Mouse (Mus musculus) frontal cortex, postnatal 25 days (tissue): ENCODE data around the gene Ckap2l.

Source experiments
- DNase-seq, 2 experiments: peaks; one replicate each; pipeline ENCODE4 v3.0.0; 2022; ENCODE audit warnings: low spot score in 2 of 2

Gene Ckap2l

DNA sequence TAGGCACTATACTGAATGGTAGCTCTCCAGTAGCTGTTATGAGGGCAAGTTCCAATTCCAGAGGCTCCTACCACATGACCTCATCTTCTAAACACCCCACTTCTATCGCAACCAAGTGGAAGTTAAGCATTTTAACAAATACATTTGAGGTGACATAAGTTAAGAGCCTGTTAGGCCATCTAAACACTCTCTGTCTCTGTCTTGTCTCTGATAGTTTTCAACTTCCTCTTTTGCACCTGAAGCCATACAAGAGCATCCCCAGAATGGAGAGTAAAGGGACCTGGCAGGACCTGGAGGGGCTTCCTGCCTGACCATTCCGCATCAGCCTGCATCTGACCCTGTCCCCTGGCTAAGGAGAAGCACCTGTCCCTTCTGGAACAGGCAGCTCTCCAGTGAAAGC lies 62.3 kb downstream of the Ckap2l start:
- DNase-seq, result no peak

DNA sequence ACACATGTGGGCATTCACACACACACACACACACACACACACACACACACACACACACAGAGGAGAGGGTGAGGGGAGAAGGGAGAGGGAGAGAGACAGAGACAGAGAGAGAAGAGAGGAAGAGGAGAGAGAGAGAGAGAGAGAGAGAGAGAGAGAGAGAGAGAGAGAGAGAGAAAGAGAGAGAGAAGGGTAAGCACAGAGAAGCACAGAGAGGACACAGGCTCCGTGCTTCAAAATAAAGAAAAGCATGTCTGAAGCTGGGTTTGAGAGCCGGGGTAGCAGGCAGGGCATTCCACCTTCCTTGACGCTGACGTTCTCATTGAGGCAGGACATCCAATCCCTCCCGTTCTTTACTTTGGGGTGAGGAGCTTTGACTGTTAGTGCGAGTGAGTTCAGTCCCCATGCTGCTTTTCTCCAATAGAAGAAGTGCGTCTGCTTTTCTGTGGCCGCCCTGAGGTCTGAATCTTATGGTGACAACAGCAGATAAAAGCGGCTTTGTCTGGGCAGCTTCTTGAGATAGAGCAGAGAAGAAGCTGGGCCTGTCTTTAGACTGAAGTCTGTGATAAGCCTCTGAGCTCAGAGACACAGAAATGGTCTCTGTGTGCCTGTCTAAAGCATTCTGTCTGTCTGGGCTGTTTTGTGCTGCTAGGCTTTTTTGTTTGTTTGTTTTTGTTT lies 63.1 kb downstream of the Ckap2l start:
- DNase-seq, result no peak

DNA sequence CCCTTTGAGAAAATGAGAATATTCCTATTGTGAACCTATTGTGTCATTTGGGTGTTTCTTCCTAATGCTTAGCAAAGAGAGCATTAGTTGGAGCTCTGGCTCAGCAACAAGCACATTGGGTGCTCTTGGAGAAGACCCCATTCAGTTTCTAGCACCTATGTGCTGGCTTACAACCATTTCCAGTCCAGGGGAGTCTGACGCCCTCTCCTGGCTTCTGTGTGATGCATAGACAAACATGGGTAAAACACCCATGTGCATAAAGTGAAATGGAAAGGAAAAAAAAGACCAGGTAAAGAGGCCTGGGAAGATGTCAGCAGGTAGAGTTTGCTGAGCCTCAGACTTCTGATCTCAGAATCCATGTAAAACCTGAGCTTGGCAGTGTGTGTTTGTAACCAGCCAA lies 63.8 kb downstream of the Ckap2l start:
- DNase-seq, result no peak

DNA sequence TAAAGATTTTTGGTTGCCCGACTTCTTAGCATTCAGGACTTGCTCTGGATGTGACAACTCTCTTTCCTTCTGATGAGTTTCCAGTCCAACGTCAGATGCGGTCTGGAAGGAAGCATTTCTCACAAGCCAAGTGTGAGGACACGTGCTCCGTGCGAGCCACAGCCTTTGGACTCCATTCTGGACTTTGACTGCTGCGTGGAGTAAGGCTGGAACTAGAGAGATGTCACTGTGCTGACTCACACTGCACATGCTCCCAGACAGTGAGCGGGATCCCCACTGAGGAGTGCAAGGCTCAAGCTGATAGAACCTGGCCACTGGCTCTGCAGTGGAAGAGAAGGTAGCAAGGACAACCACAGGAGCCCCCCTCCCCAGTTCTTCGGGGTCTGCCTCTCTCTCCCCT lies 64.5 kb downstream of the Ckap2l start:
- DNase-seq, result no peak

DNA sequence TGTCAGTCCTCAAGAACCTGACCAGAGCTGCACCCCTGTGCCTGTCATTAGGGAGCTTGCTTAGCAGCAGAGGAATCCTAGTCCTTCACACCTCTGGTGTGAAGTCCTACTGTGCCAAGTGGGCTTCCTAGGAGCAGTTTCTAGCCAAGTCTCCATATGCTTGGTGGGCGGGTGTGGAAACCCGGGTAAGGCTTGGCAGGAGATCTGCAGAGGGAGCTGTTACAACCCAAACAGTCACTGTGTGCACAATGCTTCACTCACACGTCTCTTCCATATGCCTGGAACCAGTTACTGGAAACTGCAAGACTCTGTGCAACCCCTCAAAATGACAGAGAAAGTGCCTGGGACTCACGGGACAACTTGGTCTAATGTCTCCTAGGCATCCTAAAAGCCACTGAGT lies 65.0 kb downstream of the Ckap2l start:
- peak; percentile 57 to 72 for DNase-seq

DNA sequence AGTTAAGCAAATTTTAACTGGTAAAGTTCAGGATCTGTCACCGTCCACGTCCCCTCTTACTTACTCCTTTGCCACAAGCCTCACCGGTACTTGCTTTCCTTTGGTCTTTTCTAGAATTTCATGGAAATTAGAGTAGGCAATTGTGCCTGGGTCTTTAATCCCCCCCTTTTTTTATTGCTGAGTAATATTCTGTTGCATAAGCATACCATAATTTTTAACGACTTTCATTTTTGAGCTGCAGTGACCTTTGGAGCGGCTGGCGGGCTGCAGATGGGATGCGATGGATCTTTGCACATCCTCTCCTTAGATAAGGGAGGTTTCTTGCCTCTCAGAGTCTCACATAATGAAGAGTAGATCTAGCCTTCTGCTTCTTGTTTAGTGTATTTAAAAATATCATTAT lies 67.7 kb downstream of the Ckap2l start:
- DNase-seq, result no peak

DNA sequence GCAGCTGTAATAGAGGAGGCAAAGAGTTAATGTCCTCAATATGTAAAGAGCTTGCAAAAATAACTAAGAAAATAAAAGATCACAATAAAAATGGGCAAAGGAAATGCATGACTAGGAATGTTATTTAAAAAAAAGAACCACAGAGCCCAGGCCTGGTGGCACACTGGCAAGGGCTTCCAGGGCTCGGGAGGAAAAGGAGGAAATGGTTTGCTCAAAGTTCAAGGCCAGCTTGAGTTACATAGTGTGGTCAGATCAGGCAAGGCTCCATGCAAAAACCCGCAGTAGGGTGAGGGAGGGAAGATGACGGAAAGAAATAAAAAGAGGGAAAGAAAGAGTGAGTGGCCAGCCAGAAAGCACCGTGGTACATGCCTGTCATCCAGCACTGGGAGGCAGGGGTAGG lies 68.4 kb downstream of the Ckap2l start:
- DNase-seq, result no peak

DNA sequence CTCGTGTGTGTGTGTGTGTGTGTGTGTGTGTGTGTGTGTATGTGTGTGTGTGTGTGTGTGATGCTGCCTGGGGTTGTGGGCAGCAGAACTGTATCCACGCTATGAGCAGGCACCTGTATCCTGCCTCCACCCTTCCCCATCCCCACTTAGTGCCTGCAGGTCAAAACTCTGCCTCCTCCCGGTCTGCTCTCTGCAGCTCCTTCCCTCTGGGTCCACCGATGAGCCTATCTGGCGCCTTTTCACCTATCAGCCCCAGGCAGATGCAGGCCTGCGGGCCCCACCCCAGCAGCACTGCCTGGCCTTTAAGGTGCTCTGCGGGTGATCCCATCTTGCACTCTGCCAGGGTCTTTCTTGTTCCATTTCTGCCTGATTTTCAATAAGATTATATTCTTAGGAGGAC lies 69.3 kb downstream of the Ckap2l start:
- no peak for DNase-seq

DNA sequence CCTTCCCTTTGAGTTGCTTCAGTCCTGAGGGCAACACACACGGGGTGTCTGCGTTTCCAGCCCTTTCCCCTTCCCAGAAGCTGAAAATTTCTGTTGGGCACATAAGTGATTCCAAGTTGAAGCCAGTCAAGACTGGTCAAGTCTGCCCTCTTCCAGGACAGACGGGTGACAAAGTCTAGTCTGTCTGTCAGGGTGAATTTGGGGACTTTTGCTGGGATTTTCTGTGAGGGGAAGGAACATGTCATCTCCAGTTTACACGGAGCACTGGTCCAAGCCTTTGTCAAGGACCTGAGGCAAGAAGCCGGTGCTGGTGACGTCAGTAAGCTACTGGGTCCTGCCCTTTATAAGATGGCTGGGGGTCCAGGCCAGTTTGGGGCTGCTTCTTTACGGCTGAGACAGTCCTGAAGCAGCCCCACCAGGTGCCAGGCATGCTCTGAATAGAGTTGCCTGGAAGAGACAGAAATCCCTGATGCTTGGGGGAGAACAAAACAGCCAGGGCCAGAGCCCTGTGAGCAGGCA lies 69.9 kb downstream of the Ckap2l start:
- no peak for DNase-seq

DNA sequence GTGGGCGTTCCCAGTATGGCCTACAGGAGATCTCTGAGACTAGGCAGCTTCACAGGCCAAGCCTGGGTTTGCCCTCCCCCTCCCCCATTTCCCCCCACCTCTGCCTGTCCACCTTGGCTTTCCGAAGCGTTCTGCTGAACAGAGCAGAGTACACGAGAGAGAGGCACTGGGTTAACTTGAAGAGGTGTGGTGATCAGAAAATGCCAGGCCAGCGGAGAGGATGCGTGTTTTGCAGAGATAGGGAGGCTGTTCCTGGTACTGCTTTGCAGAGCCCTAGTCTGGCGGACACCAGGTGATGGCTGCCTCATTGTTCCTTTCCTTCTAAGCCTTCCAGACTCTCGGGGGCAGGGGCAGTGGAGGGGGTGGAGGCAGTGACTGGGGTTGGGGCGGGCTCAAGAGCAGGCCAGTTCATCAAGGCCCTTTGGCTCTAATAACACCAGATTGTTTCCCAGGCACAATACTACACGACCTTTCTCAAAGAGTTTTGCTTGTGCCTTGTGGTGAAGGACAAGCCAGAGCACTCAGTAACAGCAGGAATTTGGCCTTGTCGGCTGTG lies 70.6 kb downstream of the Ckap2l start:
- no peak for DNase-seq

DNA sequence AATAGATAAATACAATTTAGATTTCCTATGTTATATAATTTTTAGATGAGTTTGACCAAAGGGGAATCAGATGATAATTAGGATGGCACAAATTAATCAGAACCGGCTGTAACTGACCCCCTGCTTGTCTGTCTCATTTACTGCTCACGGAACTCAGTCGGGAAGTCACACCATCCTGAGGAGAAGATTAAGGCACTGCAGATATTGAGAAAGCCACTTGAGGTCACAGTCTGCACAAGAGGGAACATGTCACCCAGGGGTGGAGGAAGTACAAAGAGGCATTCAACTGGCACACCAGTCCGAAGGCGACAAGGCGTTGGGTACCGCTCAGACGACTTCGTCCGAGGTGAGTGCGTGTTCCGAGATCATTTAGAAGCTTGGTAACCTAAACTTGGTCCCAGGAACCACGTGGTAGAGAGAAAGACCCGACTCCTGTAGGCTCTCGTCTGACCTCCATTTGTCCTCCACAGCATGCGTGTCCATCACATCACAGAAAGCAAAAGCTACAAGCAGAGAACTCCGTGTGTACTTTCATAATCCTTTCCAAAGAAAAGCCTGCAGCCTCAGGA lies 71.7 kb downstream of the Ckap2l start:
- DNase-seq, result no peak

DNA sequence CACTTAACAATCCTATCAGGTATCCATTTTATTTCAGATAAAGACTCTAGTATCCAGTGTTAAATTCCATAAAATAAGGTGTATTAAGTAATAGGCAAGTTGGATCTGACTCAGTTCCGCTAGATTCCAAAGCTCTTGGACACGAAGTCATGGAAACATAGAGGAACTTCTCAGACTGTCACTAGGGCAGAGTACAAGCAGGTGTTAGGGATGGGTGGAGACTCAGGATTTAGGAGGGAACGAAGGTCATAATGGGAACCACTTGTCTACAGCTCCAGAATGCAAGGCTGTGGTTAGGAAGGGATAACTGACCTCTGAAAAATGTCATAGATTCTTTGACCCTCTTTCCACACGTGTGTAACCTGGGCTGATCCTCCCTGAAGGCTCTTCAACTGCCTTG lies 72.8 kb downstream of the Ckap2l start:
- no peak for DNase-seq

DNA sequence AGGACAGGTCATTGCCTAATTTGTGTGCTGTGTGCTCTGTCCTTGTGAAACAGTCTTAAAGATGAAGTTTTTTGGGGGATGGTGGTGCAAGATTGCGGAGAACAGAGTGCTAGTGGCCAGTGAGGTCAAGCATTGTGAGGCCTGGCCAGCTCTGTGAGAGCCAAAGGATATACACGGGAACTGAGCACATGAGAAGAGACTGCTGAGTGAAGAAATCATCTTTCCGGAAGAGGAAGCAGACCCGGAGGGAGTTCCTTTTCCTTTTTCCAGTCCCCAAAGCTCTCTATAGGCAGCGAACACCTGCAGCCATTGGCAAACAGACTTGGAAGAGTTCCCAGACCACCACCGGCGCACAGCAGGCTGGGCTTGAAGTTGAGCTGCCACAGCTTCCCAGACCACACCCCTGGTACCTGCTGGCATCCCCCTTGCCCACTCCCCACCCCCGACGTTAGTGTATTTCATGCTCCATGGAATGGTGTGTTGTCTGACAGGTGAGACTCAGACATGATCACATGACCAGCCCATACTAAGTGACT lies 75.8 kb downstream of the Ckap2l start:
- DNase-seq, result no peak

DNA sequence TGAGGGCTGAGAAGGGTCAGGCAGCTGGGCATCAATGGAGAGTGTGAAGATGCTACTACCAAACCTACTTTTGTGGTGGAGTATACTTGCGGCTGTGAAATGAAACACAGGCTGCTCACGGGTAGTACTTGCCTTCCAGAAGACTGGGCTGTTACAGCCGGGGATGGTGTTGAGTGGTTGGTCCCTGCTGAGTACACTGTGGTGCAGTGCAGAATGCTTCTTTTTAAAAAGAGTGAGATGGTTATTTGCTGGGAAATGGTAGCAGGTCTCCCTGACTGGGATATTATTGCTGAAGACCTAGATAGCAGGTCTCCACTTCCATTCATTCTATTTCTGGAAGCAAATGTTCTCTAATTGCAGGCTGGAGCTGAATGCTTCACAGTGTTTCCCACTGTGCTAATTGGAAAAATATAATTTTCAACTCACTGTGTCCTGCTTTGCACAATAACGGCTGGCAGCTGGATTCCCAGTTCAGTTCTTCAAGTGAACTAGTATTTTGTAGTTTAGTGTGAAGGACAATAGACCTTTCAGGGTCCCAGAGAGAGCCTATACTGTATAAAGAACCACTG lies 78.4 kb downstream of the Ckap2l start:
- DNase-seq, result no peak
